Mouse (Mus musculus) MEL (cell line): Measurements from ENCODE around the gene Igfals. TPM values are rescaled to one million over a fixed set of nuclear protein-coding genes. Genes with fewer than 3 reads are reported as not detected.

Experiments used
- DNase-seq: peaks from one replicate; pipeline ENCODE4 v3.0.0; 2011; ENCODE audit warnings: low read depth, low spot score
- H3K27ac ChIP-seq: 2 replicates; pipeline ENCODE4 v1.5.1; 2012; ENCODE audit warnings: low read depth, mild to moderate bottlenecking, control low read depth, low read length, moderate library complexity; ENCODE audit not compliant: control insufficient read depth
- H3K27me3 ChIP-seq, 2 experiments: fragments of 150-350 bp in 1 of 2; sonication (generic) in 1 of 2; 2 replicates each; pipeline ENCODE4 v1.6.1; 2012; ENCODE audit warnings: low read length in 2 of 2, mild to moderate bottlenecking in 2 of 2, improper control_type of control experiment in 1 of 2, moderate library complexity in 1 of 2; ENCODE audit not compliant: insufficient read depth in 2 of 2, control insufficient read depth in 1 of 2
- H3K36me3 ChIP-seq, 2 experiments: 2 replicates each; pipeline ENCODE4 v1.6.1; 2012 to 2014; ENCODE audit warnings: low read length in 2 of 2, improper control_type of control experiment in 1 of 2, inconsistent platforms in 1 of 2, mild to moderate bottlenecking in 1 of 2; ENCODE audit not compliant: insufficient read depth in 2 of 2, control insufficient read depth in 1 of 2
- H3K4me1 ChIP-seq, 2 experiments: fragments of 150-350 bp in 1 of 2; sonication (generic) in 1 of 2; 2 replicates each; pipeline ENCODE4 v1.6.1; 2012; ENCODE audit warnings: low read length in 2 of 2, improper control_type of control experiment in 1 of 2, mild to moderate bottlenecking in 1 of 2; ENCODE audit not compliant: insufficient read depth in 2 of 2, control insufficient read depth in 1 of 2
- H3K4me3 ChIP-seq, 2 experiments: fragments of 150-350 bp in 1 of 2; sonication (generic) in 1 of 2; 2 replicates each; pipeline ENCODE4 v1.5.1; 2012; ENCODE audit warnings: low read depth in 2 of 2, low read length in 2 of 2, mild to moderate bottlenecking in 2 of 2, moderate library complexity in 2 of 2, control low read depth in 1 of 2, improper control_type of control experiment in 1 of 2; ENCODE audit not compliant: control insufficient read depth in 1 of 2, insufficient read depth in 1 of 2
- H3K79me2 ChIP-seq: 2 replicates; pipeline ENCODE4 v1.6.1; 2012; ENCODE audit warnings: mild to moderate bottlenecking, low read length, moderate library complexity; ENCODE audit not compliant: control insufficient read depth, poor library complexity, insufficient read depth
- H3K9ac ChIP-seq: 2 replicates; pipeline ENCODE4 v1.6.1; 2012; ENCODE audit warnings: low read depth, mild to moderate bottlenecking, control low read depth, low read length, moderate library complexity; ENCODE audit not compliant: control insufficient read depth, poor library complexity, severe bottlenecking
- H3K9me3 ChIP-seq: fragments of 150-350 bp; sonication (generic); replicated peaks from 2 replicates; pipeline ENCODE4 v1.6.1; 2012; ENCODE audit warnings: mild to moderate bottlenecking, low read length, improper control_type of control experiment, moderate library complexity; ENCODE audit not compliant: insufficient read depth
- CHD1 ChIP-seq: IDR thresholded peaks from 2 replicates; pipeline ENCODE4 v1.6.1; 2012; ENCODE audit warnings: low read depth, mild to moderate bottlenecking, inconsistent platforms, low read length, improper control_type of control experiment
- CTCF ChIP-seq, 3 experiments: IDR thresholded peaks in 2 of 3; conservative IDR thresholded peaks in 1 of 3; 2 replicates each; pipeline ENCODE4 v1.5.1; 2011 to 2012; ENCODE audit warnings: low read length in 3 of 3, low read depth in 2 of 3, mild to moderate bottlenecking in 2 of 3, improper control_type of control experiment in 1 of 3, inconsistent platforms in 1 of 3, mixed read lengths in 1 of 3, moderate library complexity in 1 of 3; ENCODE audit not compliant: control insufficient read depth in 1 of 3, insufficient read depth in 1 of 3, poor library complexity in 1 of 3, severe bottlenecking in 1 of 3
- E2F4 ChIP-seq: IDR thresholded peaks from 2 replicates; pipeline ENCODE4 v1.6.1; 2011; ENCODE audit warnings: low read depth, low read length, improper control_type of control experiment, borderline replicate concordance
- ELF1 ChIP-seq: IDR thresholded peaks from 2 replicates; pipeline ENCODE4 v1.6.1; 2014; ENCODE audit warnings: low read depth, mild to moderate bottlenecking, inconsistent platforms, low read length, improper control_type of control experiment, moderate library complexity
- EP300 ChIP-seq, 2 experiments: IDR thresholded peaks; 2 replicates each; pipeline ENCODE4 v1.6.1; 2011; ENCODE audit warnings: improper control_type of control experiment in 2 of 2, low read length in 2 of 2, low read depth in 1 of 2, mild to moderate bottlenecking in 1 of 2
- ETS1 ChIP-seq: IDR thresholded peaks from 2 replicates; pipeline ENCODE4 v1.6.1; 2012; ENCODE audit warnings: low read depth, mild to moderate bottlenecking, inconsistent platforms, low read length, improper control_type of control experiment, moderate library complexity
- GABPA ChIP-seq: IDR thresholded peaks from 2 replicates; pipeline ENCODE4 v1.6.1; 2012; ENCODE audit warnings: low read depth, mild to moderate bottlenecking, inconsistent platforms, low read length, improper control_type of control experiment, moderate library complexity
- GATA1 ChIP-seq: IDR thresholded peaks from 2 replicates; pipeline ENCODE4 v1.6.1; 2011; ENCODE audit warnings: low read depth, low read length, improper control_type of control experiment
- JUND ChIP-seq: IDR thresholded peaks from 2 replicates; pipeline ENCODE4 v1.6.1; 2011; ENCODE audit warnings: low read depth, mild to moderate bottlenecking, improper control_type of control experiment, low read length
- MAFK ChIP-seq: IDR thresholded peaks from 2 replicates; pipeline ENCODE4 v1.6.1; 2011; ENCODE audit warnings: low read depth, mild to moderate bottlenecking, low read length, improper control_type of control experiment, borderline replicate concordance
- MAZ ChIP-seq: IDR thresholded peaks from 2 replicates; pipeline ENCODE4 v1.6.1; 2012; ENCODE audit warnings: low read depth, mild to moderate bottlenecking, inconsistent platforms, low read length, improper control_type of control experiment
- MEF2A ChIP-seq: IDR thresholded peaks from 2 replicates; pipeline ENCODE4 v1.6.1; 2014; ENCODE audit warnings: low read depth, mild to moderate bottlenecking, inconsistent platforms, low read length, improper control_type of control experiment; ENCODE audit not compliant: poor library complexity, insufficient replicate concordance, severe bottlenecking; ENCODE audit errors: extremely low read depth
- MXI1 ChIP-seq: IDR thresholded peaks from 2 replicates; pipeline ENCODE4 v1.6.1; 2011; ENCODE audit warnings: mild to moderate bottlenecking, low read depth, low read length, improper control_type of control experiment
- MYB ChIP-seq: IDR thresholded peaks from 2 replicates; pipeline ENCODE4 v1.6.1; 2011; ENCODE audit warnings: mild to moderate bottlenecking, low read depth, low read length, improper control_type of control experiment
- MYC ChIP-seq: IDR thresholded peaks from 2 replicates; pipeline ENCODE4 v1.6.1; 2011; ENCODE audit warnings: low read depth, mild to moderate bottlenecking, low read length, improper control_type of control experiment, moderate library complexity
- NELFE ChIP-seq: IDR thresholded peaks from 2 replicates; pipeline ENCODE4 v1.6.1; 2011; ENCODE audit warnings: low read depth, low read length, improper control_type of control experiment
- NRF1 ChIP-seq: IDR thresholded peaks from 2 replicates; pipeline ENCODE4 v1.6.1; 2014; ENCODE audit warnings: low read depth, mild to moderate bottlenecking, inconsistent platforms, low read length, improper control_type of control experiment, moderate library complexity; ENCODE audit not compliant: poor library complexity, insufficient read depth, severe bottlenecking
- POLR2AphosphoS2 ChIP-seq: IDR thresholded peaks from 2 replicates; pipeline ENCODE4 v1.6.1; 2011; ENCODE audit warnings: low read length, improper control_type of control experiment
- POLR2AphosphoS5 ChIP-seq: IDR thresholded peaks from 2 replicates; pipeline ENCODE4 v1.6.1; 2012; ENCODE audit warnings: low read depth, borderline replicate concordance, mild to moderate bottlenecking, inconsistent platforms, low read length, moderate library complexity, mixed read lengths
- RAD21 ChIP-seq: IDR thresholded peaks from 2 replicates; pipeline ENCODE4 v1.6.1; 2011; ENCODE audit warnings: mild to moderate bottlenecking, low read depth, low read length, improper control_type of control experiment
- RCOR1 ChIP-seq: IDR thresholded peaks from 2 replicates; pipeline ENCODE4 v1.6.1; 2012; ENCODE audit warnings: low read depth, mild to moderate bottlenecking, inconsistent platforms, low read length, improper control_type of control experiment
- SIN3A ChIP-seq: IDR thresholded peaks from 2 replicates; pipeline ENCODE4 v1.6.1; 2012; ENCODE audit warnings: low read length, improper control_type of control experiment, inconsistent platforms
- SMC3 ChIP-seq: IDR thresholded peaks from 2 replicates; pipeline ENCODE4 v1.6.1; 2011; ENCODE audit warnings: low read depth, low read length, improper control_type of control experiment
- TAL1 ChIP-seq: IDR thresholded peaks from 2 replicates; pipeline ENCODE4 v1.6.1; 2012; ENCODE audit warnings: mild to moderate bottlenecking, inconsistent platforms, low read length, moderate library complexity, mixed read lengths
- TBP ChIP-seq: IDR thresholded peaks from 2 replicates; pipeline ENCODE4 v1.8.0; 2011; ENCODE audit warnings: low read depth, low read length, improper control_type of control experiment
- TCF12 ChIP-seq: IDR thresholded peaks from 2 replicates; pipeline ENCODE4 v1.6.1; 2014; ENCODE audit warnings: low read depth, mild to moderate bottlenecking, inconsistent platforms, low read length, improper control_type of control experiment, moderate library complexity
- UBTF ChIP-seq: IDR thresholded peaks from 2 replicates; pipeline ENCODE4 v1.6.1; 2012; ENCODE audit warnings: low read depth, mild to moderate bottlenecking, inconsistent platforms, low read length, improper control_type of control experiment, moderate library complexity, borderline replicate concordance; ENCODE audit not compliant: insufficient read depth
- USF1 ChIP-seq: IDR thresholded peaks from 2 replicates; pipeline ENCODE4 v1.6.1; 2014; ENCODE audit warnings: low read depth, mild to moderate bottlenecking, inconsistent platforms, low read length, improper control_type of control experiment, moderate library complexity
- ZC3H11A ChIP-seq: IDR thresholded peaks from 2 replicates; pipeline ENCODE4 v1.6.1; 2012; ENCODE audit warnings: low read depth, mild to moderate bottlenecking, inconsistent platforms, low read length, improper control_type of control experiment
- ZKSCAN1 ChIP-seq: IDR thresholded peaks from 2 replicates; pipeline ENCODE4 v1.6.1; 2012; ENCODE audit warnings: low read depth, mild to moderate bottlenecking, inconsistent platforms, low read length, improper control_type of control experiment, moderate library complexity
- ZMIZ1 ChIP-seq: IDR thresholded peaks from 2 replicates; pipeline ENCODE4 v1.6.1; 2012; ENCODE audit warnings: low read depth, mild to moderate bottlenecking, inconsistent platforms, low read length, improper control_type of control experiment, moderate library complexity
- ZNF384 ChIP-seq: IDR thresholded peaks from 2 replicates; pipeline ENCODE4 v1.6.1; 2012; ENCODE audit warnings: low read depth, mild to moderate bottlenecking, inconsistent platforms, low read length, improper control_type of control experiment
- polyA plus RNA-seq, 2 experiments: library from polyadenylated mRNA; stranded (reverse) in 1 of 2; unstranded in 1 of 2; fragments of >175 nt in 1 of 2; fragments of >200 nt in 1 of 2; gene quantifications; 2 replicates each; pipeline versions ENCODE4 v1.2.1 to v1.2.4; 2012; ENCODE audit warnings: low replicate concordance in 2 of 2, low read depth in 1 of 2; ENCODE audit not compliant: insufficient read length in 2 of 2, insufficient read depth in 1 of 2, missing spikeins in 1 of 2
- total RNA-seq: library from RNA; depleted of rRNA; stranded (reverse); fragments of 300-350 nt; gene quantifications from 2 replicates; pipeline ENCODE4 v1.2.3, GENCODE M21; 2012

Igfals gene
- total and polyA plus RNA-seq, 3 experiments, result 0.04 TPM; not detected in 2

DNA sequence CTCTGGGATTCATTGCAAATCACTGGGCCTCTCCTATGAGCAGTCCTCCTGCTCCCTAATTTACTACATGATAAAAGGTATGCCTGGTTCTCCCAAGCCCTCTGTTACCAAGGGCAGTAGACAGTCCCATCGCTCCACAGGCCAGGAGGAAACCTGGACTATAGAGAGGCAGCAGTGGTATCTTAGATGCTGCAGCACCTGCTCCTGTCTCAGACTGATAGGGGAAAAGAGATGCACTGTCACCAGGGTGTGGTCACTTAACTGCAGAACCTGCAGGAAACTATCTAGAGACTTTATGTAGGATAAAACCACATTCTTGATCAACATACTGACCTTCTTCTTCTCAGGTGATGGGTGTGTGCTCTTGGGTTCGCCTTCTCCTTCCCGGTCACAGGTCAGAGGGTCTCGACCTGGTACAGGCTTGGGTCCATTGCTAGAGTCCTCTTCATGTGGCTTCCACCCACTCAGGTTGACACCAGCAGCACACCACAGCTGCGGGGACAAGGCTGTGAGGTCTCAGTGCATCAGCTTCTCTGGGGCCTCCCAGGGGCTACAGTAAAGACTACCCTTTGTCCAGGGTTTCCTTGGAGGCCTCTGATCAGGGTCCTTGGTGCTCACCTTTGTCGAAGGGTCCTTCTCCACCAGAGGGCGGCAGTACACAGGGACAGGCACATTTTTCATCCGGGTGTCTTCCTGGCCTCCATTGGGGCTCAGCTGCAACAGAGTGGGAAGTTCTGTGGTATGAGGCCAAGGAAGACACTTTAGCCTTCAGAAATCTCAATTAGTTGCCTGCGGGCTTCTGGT, 37.1 kb downstream of the Igfals start:
- DNase-seq, result peak; percentile 70
- H3K27ac ChIP-seq, result peak overlapping the region; percentile 40
- H3K9ac ChIP-seq, result no peak overlapping the region
- TF ChIP-seq RCOR1 (0 out of 2 replicates have a peak, but pooled peaks have one; percentile 7), MAZ (no peak), MXI1 (no peak), MEF2A (no peak), ZKSCAN1 (no peak), MYB (0 out of 2 replicates have a peak, but pooled peaks have one; percentile 22), SIN3A (peak; percentile 45; the same call in 1 of the 2 replicates), JUND (no peak), POLR2AphosphoS2 (no peak), ELF1 (no peak), E2F4 (no peak), SMC3 (peak; percentile 58), ZMIZ1 (no peak), RAD21 (peak; percentile 61), EP300 (IDR thresholded peaks at IDR 0.05; ENCODE audit: low read depth in 1 of 2, low read length in 2 of 2) (peak; percentile 73 to 88), TAL1 (peak; percentile 87), CHD1 (no peak), NELFE (no peak), ZC3H11A (no peak), TBP (no peak), UBTF (no peak), GATA1 (peak; percentile 66), NRF1 (no peak), MYC (no peak), TCF12 (peak; percentile 80), ZNF384 (no peak), POLR2AphosphoS5 (no peak), MAFK (no peak), ETS1 (no peak; the same call in 1 of the 2 replicates), GABPA (no peak), CTCF (IDR thresholded peaks at IDR 0.05 in 2 of 3, conservative IDR thresholded peaks at IDR 0.05 in 1 of 3; ENCODE audit: control insufficient read depth in 1 of 3, insufficient read depth in 1 of 3, low read depth in 2 of 3, low read length in 3 of 3, poor library complexity in 1 of 3, severe bottlenecking in 1 of 3) (peak; percentile 59 to 83 (median 72)), USF1 (no peak)
- H3K4me3 ChIP-seq, result no peak overlapping the region
- no peaks in the 10 kb centered on the region for H3K79me2 ChIP-seq
- no peaks in the 10 kb centered on the region for H3K27me3 ChIP-seq
- peaks cover 1 to 9% of the 10 kb centered on the region in 2 experiments for H3K36me3 ChIP-seq
- H3K9me3 ChIP-seq, result no peaks in the 10 kb centered on the region
- peaks cover 2 to 7% of the 10 kb centered on the region in 2 experiments; a peak in 3 of 4 replicates for H3K4me1 ChIP-seq
